Mouse (Mus musculus): ENCODE measurements at regions not wholly inside any gene's neighbourhood (a gene's known extent, or its start where the extent isn't known, plus 50 kb on each side); places are given as distances from the start of the nearest gene placed in this dataset.

DNA sequence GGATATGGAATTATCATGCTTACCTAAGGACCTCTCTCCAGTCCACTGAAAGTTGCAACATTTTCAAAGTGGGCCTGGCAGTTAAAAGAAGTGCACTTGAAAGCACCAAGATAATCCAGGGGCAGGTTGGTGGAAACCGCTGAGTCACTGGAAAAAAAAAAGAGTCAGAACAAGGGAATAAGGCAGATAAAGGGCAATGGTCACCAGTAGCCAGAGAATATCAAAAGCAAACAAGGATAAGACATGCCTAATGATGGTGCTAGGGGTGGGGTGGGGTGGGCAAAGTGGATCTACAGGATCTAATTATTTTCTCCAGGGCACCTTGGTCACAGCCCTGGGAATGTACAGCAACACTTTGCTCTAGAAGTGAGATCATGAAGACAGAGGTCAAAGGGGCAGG, 175.1 kb upstream of the S100g start:
- H3K9me3 ChIP-seq = no peaks in the 10 kb centered on the region
- 64% methylated on average over 1 of the region's 1 CpGs for WGBS
- H3K9ac ChIP-seq (replicated peaks) = no peak overlapping the region
- no peak overlapping the region for H3K4me3 ChIP-seq (replicated peaks)
- no peak overlapping the region for H3K4me2 ChIP-seq
- H3K27ac ChIP-seq = no peak overlapping the region
- no peaks in the 10 kb centered on the region for H3K36me3 ChIP-seq
- ATAC-seq (ENCODE audit: insufficient number of reproducible peaks, insufficient read depth, low FRiP score, low TSS enrichment, low read depth) = no peak
- no peaks in the 10 kb centered on the region for H3K4me1 ChIP-seq (replicated peaks)
- peaks cover 11% of the 10 kb centered on the region for H3K27me3 ChIP-seq

- Histone ChIP-seq H3K9me3 (no peaks in the 10 kb centered on the region), H3K27me3 (peaks cover 27% of the 10 kb centered on the region), H3K4me1 (replicated peaks) (no peaks in the 10 kb centered on the region), H3K9ac (replicated peaks) (no peak overlapping the region), H3K4me2 (no peak overlapping the region), H3K27ac (no peak overlapping the region), H3K36me3 (no peaks in the 10 kb centered on the region), H3K4me3 (replicated peaks) (no peak overlapping the region)
- ATAC-seq (ENCODE audit: insufficient number of reproducible peaks, insufficient read depth, low FRiP score, low TSS enrichment, low read depth) = no peak
- WGBS = 88% methylated on average over 1 of the region's 1 CpGs
Measured at GRCm38 (mm10) chrX:163128626-163129025, 164.2 kb upstream of the S100g start.

GRCm38 (mm10) chrX:163117681-163118393, 153.4 kb upstream of the S100g start:
- no peak for ATAC-seq (ENCODE audit: insufficient number of reproducible peaks, insufficient read depth, low FRiP score, low TSS enrichment, low read depth)
- Histone ChIP-seq H3K27me3 (peaks cover 8% of the 10 kb centered on the region; the same call in 1 of the 2 replicates), H3K4me1 (replicated peaks) (no peaks in the 10 kb centered on the region), H3K27ac (no peak overlapping the region), H3K9ac (replicated peaks) (no peak overlapping the region), H3K36me3 (no peaks in the 10 kb centered on the region), H3K4me2 (no peak overlapping the region), H3K9me3 (no peaks in the 10 kb centered on the region), H3K4me3 (replicated peaks) (no peak overlapping the region)
- WGBS = 75% methylated on average over 5 of the region's 5 CpGs

- no peaks in the 10 kb centered on the region for H3K36me3 ChIP-seq
- H3K9me3 ChIP-seq = no peaks in the 10 kb centered on the region
- no peak overlapping the region for H3K27ac ChIP-seq
- H3K27me3 ChIP-seq = peaks cover 5% of the 10 kb centered on the region; the same call in 1 of the 2 replicates
- no peak overlapping the region for H3K4me3 ChIP-seq (replicated peaks)
- H3K9ac ChIP-seq (replicated peaks) = no peak overlapping the region
- no peak overlapping the region for H3K4me2 ChIP-seq
- no peak for ATAC-seq (ENCODE audit: insufficient number of reproducible peaks, insufficient read depth, low FRiP score, low TSS enrichment, low read depth)
- no peaks in the 10 kb centered on the region for H3K4me1 ChIP-seq (replicated peaks)
- 75% methylated on average over 1 of the region's 1 CpGs for WGBS
Measured at GRCm38 (mm10) chrX:163117237-163117636, 152.8 kb upstream of the S100g start.

- Histone ChIP-seq H3K9me3 (no peaks in the 10 kb centered on the region), H3K36me3 (no peaks in the 10 kb centered on the region), H3K27me3 (peaks cover 16% of the 10 kb centered on the region), H3K27ac (no peak overlapping the region), H3K4me3 (replicated peaks) (no peak overlapping the region), H3K9ac (replicated peaks) (no peak overlapping the region), H3K4me1 (replicated peaks) (no peaks in the 10 kb centered on the region), H3K4me2 (no peak overlapping the region)
- WGBS = 76% methylated on average over 4 of the region's 4 CpGs
- no peak for ATAC-seq (ENCODE audit: insufficient number of reproducible peaks, insufficient read depth, low FRiP score, low TSS enrichment, low read depth)
Measured at GRCm38 (mm10) chrX:163095026-163095765, 130.8 kb upstream of the S100g start.
